Mouse (Mus musculus): ENCODE results near the gene Gpatch1.

GRCm38 (mm10) chr7:35259384-35259783 is 58.9 kb downstream of the Gpatch1 start:
- no peak for TF ChIP-seq CTCF (IDR thresholded peaks at IDR 0.05; ENCODE audit: low read depth, low read length)
- TF ChIP-seq GATA1 (IDR thresholded peaks at IDR 0.05; ENCODE audit: borderline replicate concordance, low read length) = no peak
- no peak for TF ChIP-seq POLR2AphosphoS5 (IDR thresholded peaks at IDR 0.05; ENCODE audit: insufficient replicate concordance, low read depth, low read length)
